24 mouse cellular contexts compared by ENCODE assay signal in genomic region chr8:123632257-123632656, GRCm38 (mm10). TPM values are rescaled to one million over a fixed set of nuclear protein-coding genes. Genes with fewer than 3 reads are reported as not detected.
A peak's percentile ranks its signal among the peaks of the same experiment; 100 is the strongest.
DNase-seq lines count a peak whose midpoint lies in the region; ATAC-seq and TF ChIP-seq lines count a peak whose summit lies in the region.
"Had no signal": no experiment of that assay in that cellular context is flagged by ENCODE, and none has a peak within 500 bp of the region (broad histone marks: within the 10 kb centered on the region; RNA-seq: fewer than 3 reads in every experiment).

No protein-coding gene starts in this region.

- H3K27ac ChIP-seq in liver, embryonic 14.5 days, result no peak overlapping the region
- H3K27ac ChIP-seq: forebrain, embryonic 10.5 days; heart, adult 2 months; heart, embryonic 10.5 days; heart, embryonic 13.5 days; hindbrain, embryonic 14.5 days; hindbrain, postnatal 0 days had no signal

- TF ChIP-seq EP300 in liver, embryonic 14.5 days (IDR thresholded peaks at IDR 0.05; ENCODE audit: low read depth), result 0 out of 2 replicates have a peak, but pooled peaks have one; percentile 2

- TF ChIP-seq CTCF in liver, embryonic 14.5 days (IDR thresholded peaks at IDR 0.05; ENCODE audit: low read depth), result no peak

- no peak overlapping the region for H3K9ac ChIP-seq in liver, embryonic 14.5 days (replicated peaks)
- H3K9ac ChIP-seq: heart, embryonic 13.5 days; hindbrain, embryonic 14.5 days had no signal

- no peak; the same call in 1 of the 2 replicates for ATAC-seq in liver, embryonic 14.5 days (ENCODE audit: insufficient read depth)
- 0 out of 2 replicates have a peak, but pooled peaks have one; percentile 17 for ATAC-seq in megakaryocyte progenitor cell, adult 5-6 weeks (replicated peaks; ENCODE audit: poor library complexity)
- ATAC-seq: activated CD4-positive, CD25-positive, alpha-beta regulatory T cell, adult 4 months; CD4-positive, CD25-positive, alpha-beta regulatory T cell, adult 4 months; forebrain, embryonic 14.5 days; hindbrain, postnatal 0 days had no signal

- H3K36me3 ChIP-seq in liver, embryonic 14.5 days (replicated peaks; ENCODE audit: control insufficient read depth, insufficient read depth, low read depth), result no peaks in the 10 kb centered on the region
- H3K36me3 ChIP-seq in myocyte (ENCODE audit: control insufficient read depth, insufficient read depth), result no peaks in the 10 kb centered on the region
- H3K36me3 ChIP-seq: forebrain, embryonic 10.5 days; heart, embryonic 10.5 days; heart, embryonic 13.5 days had no signal

- peaks cover 0 to 13% of the 10 kb centered on the region in 2 experiments; a peak in 2 of 4 replicates for H3K4me1 ChIP-seq in liver, embryonic 14.5 days (replicated peaks; ENCODE audit: control insufficient read depth in 2 of 2, insufficient read depth in 2 of 2, low read length in 1 of 2)

- 41% methylated on average over 4 of the region's 4 CpGs for WGBS in liver, embryonic 14.5 days (ENCODE audit: insufficient replicate concordance)

- H3K27me3 ChIP-seq in liver, embryonic 14.5 days (ENCODE audit: control insufficient read depth, insufficient read depth, low read length), result peaks cover 8% of the 10 kb centered on the region
- no peaks in the 10 kb centered on the region for H3K27me3 ChIP-seq in myocyte (ENCODE audit: control insufficient read depth, insufficient read depth, insufficient read length)

- H3K4me2 ChIP-seq in liver, embryonic 14.5 days (ENCODE audit: low read depth), result no peak overlapping the region
- H3K4me2 ChIP-seq in myocyte (ENCODE audit: low read depth), result no peak overlapping the region
- H3K4me2 ChIP-seq: heart, embryonic 13.5 days; hindbrain, embryonic 14.5 days had no signal

- DNase-seq in liver, embryonic 14.5 days (ENCODE audit: low read depth in 3 of 3, low spot score in 3 of 3), result no peak
- DNase-seq in liver, result no peak
- no peak for DNase-seq in kidney, adult 11 months
- no peak for DNase-seq in kidney, postnatal 10 days
- DNase-seq: adrenal gland, adult 8-10 months; adrenal gland, postnatal 25 days; cerebellum, adult 11-12 months; cerebellum, adult 8-10 months; cerebellum, postnatal 10 days; cerebellum, postnatal 36 days; gastrocnemius, postnatal 25 days; heart, adult 2 months; heart, postnatal 14 days; heart, postnatal 4 days had no signal

- H3K9me3 ChIP-seq in liver, embryonic 14.5 days (ENCODE audit: control insufficient read depth, low read length), result no peaks in the 10 kb centered on the region
- H3K9me3 ChIP-seq: forebrain, embryonic 10.5 days; heart, embryonic 10.5 days; heart, embryonic 13.5 days had no signal

- TF ChIP-seq POLR2A in myocyte (IDR thresholded peaks at IDR 0.05; ENCODE audit: insufficient read length, low read depth), result no peak

- no peaks in the 10 kb centered on the region for H3K79me2 ChIP-seq in myocyte (ENCODE audit: control insufficient read depth, insufficient read depth)

- no peak overlapping the region for H3K4me3 ChIP-seq in liver, embryonic 14.5 days (ENCODE audit: insufficient read depth in 1 of 2, low read depth in 2 of 2, low read length in 2 of 2)
- no peak overlapping the region for H3K4me3 ChIP-seq in myocyte
- H3K4me3 ChIP-seq: forebrain, embryonic 10.5 days; heart, adult 2 months; heart, embryonic 10.5 days; heart, embryonic 13.5 days had no signal

- no peak overlapping the region for H3ac ChIP-seq in myocyte (ENCODE audit: control insufficient read depth, insufficient read length)

TF ChIP-seq in myocyte, 11 proteins besides CTCF, POLR2A, EP300 and RAD21:
- TF ChIP-seq USF1 (IDR thresholded peaks at IDR 0.05; ENCODE audit: low read depth) (no peak), E2F4 (IDR thresholded peaks at IDR 0.05; ENCODE audit: insufficient read depth) (no peak), SRF (IDR thresholded peaks at IDR 0.05; ENCODE audit: control insufficient read depth, insufficient read length, low read depth) (no peak), MAX (IDR thresholded peaks at IDR 0.05; ENCODE audit: low read depth) (no peak), CEBPB (IDR thresholded peaks at IDR 0.05; ENCODE audit: insufficient read depth, poor library complexity, severe bottlenecking) (no peak), MYOG (IDR thresholded peaks at IDR 0.05; ENCODE audit: control insufficient read depth in 1 of 3, insufficient read depth in 1 of 3, insufficient read length in 2 of 3, low read depth in 2 of 3) (peak; percentile 15 to 90 (median 57)), TCF3 (IDR thresholded peaks at IDR 0.05; ENCODE audit: insufficient read length, low read depth) (peak; percentile 5), MYOD1 (IDR thresholded peaks at IDR 0.05; ENCODE audit: control insufficient read depth in 1 of 3, insufficient read length in 2 of 3, low read depth in 2 of 3) (peak in 2 of 3 experiments; percentile 78 to 87), TCF12 (IDR thresholded peaks at IDR 0.05; ENCODE audit: insufficient read depth, poor library complexity, severe bottlenecking) (no peak), REST (IDR thresholded peaks at IDR 0.05; ENCODE audit: insufficient read depth, insufficient read length) (no peak), POLR2AphosphoS2 (IDR thresholded peaks at IDR 0.05; ENCODE audit: insufficient read length, low read depth) (no peak)

RNA-seq across cellular contexts. Expression of gene Rhou, which starts 21.5 kb away (rescaled TPM):
- 1.6 and 2.7 TPM in 2 replicates for polyA plus RNA-seq in liver, embryonic 14.5 days (2012; rRNA removed)
- 0.96 and 1.2 TPM in 2 replicates for polyA plus RNA-seq in liver, embryonic 14.5 days (2014; fragmentation: Nextera tagmentation; extraction: Ambion mirVana)
- 7.9 and 9.6 TPM in 2 replicates for total RNA-seq in megakaryocyte progenitor cell, adult 5-6 weeks (2015)
- total RNA-seq in megakaryocyte progenitor cell, adult 5-6 weeks (2017), result 4.9 and 5.3 TPM in 2 replicates
- polyA plus RNA-seq in myocyte (2012; fragmentation: generic; extraction: Trizol), result 11.8 TPM
- polyA plus RNA-seq: activated CD4-positive, CD25-positive, alpha-beta regulatory T cell, adult 4 months had no signal
